Mouse (Mus musculus) adrenal gland, postnatal 25 days (tissue): ENCODE results near the gene Lpxn. TPM values are rescaled to one million over a fixed set of nuclear protein-coding genes. Genes with fewer than 3 reads are reported as not detected.

Source experiments
- DNase-seq: peaks from one replicate; pipeline ENCODE4 v3.0.0; 2021; ENCODE audit warnings: mixed read lengths
- long read RNA-seq: library from polyadenylated mRNA; stranded (forward); transcript quantifications from one replicate; pipeline ENCODE4 v2.0.0, GENCODE M21; 2021
- total RNA-seq: library from RNA; stranded (reverse); gene quantifications from 2 replicates; pipeline ENCODE4 v1.2.3, GENCODE M21; 2021

Gene Lpxn
- total RNA-seq, result 2.1 and 2.2 TPM in 2 replicates
- long read RNA-seq, partial matches to known transcripts, result 0 of 2 reads
- long read RNA-seq, other reads (novel, unspliced or antisense), result 1 of 2 reads

- peak; percentile 97 for DNase-seq
These were observed at the start of gene Lpxn, which contains the start of gene Zfp91 for GRCm38 (mm10) chr19:12795511-12796327. Gene Lpxn, plus strand, starts transcription at chr19:12796193. Gene Zfp91, minus strand, starts transcription at chr19:12796126.

GRCm38 (mm10) chr19:12756286-12756685 lies 39.7 kb upstream of the Lpxn start:
- no peak for DNase-seq

GRCm38 (mm10) chr19:12758936-12759478 lies 37.0 kb upstream of the Lpxn start:
- DNase-seq, result no peak

GRCm38 (mm10) chr19:12759656-12760055 lies 36.3 kb upstream of the Lpxn start:
- DNase-seq, result peak; percentile 56

- DNase-seq, result no peak
These were observed 33.5 kb upstream of the Lpxn start for GRCm38 (mm10) chr19:12762212-12763130.

- no peak for DNase-seq
These were observed 30.7 kb upstream of the Lpxn start, which contains the start of gene Cntf for GRCm38 (mm10) chr19:12765308-12765707. Gene Cntf, minus strand, starts transcription at chr19:12765632.

- peak; percentile 7 for DNase-seq
These were observed 25.1 kb upstream of the Lpxn start for GRCm38 (mm10) chr19:12770888-12771287.

GRCm38 (mm10) chr19:12780437-12780836 lies 15.6 kb upstream of the Lpxn start:
- DNase-seq, result no peak

- DNase-seq, result no peak
These were observed 9.1 kb upstream of the Lpxn start for GRCm38 (mm10) chr19:12786803-12787395.

GRCm38 (mm10) chr19:12787721-12788120 lies 8.3 kb upstream of the Lpxn start:
- no peak for DNase-seq

- DNase-seq, result no peak
These were observed 3.6 kb upstream of the Lpxn start for GRCm38 (mm10) chr19:12792374-12792773.

GRCm38 (mm10) chr19:12794056-12795044 lies 1.6 kb upstream of the Lpxn start:
- peak; percentile 95 for DNase-seq

- DNase-seq, result no peak
These were observed 883 bp upstream of the Lpxn start for GRCm38 (mm10) chr19:12795110-12795509.

GRCm38 (mm10) chr19:12796328-12796931 lies 437 bp downstream of the Lpxn start:
- peak; percentile 55 for DNase-seq

GRCm38 (mm10) chr19:12797071-12797470 lies 1.1 kb downstream of the Lpxn start:
- no peak for DNase-seq

- DNase-seq, result no peak
These were observed 2.4 kb downstream of the Lpxn start for GRCm38 (mm10) chr19:12798404-12798803.

- DNase-seq, result no peak
These were observed 3.1 kb downstream of the Lpxn start for GRCm38 (mm10) chr19:12799081-12799480.

GRCm38 (mm10) chr19:12800621-12801020 lies 4.6 kb downstream of the Lpxn start:
- no peak for DNase-seq

- no peak for DNase-seq
These were observed 5.1 kb downstream of the Lpxn start for GRCm38 (mm10) chr19:12801046-12801445.

GRCm38 (mm10) chr19:12802830-12803229 lies 6.8 kb downstream of the Lpxn start:
- no peak for DNase-seq
